Mouse (Mus musculus): ENCODE results near the gene B9d2.

DNA sequence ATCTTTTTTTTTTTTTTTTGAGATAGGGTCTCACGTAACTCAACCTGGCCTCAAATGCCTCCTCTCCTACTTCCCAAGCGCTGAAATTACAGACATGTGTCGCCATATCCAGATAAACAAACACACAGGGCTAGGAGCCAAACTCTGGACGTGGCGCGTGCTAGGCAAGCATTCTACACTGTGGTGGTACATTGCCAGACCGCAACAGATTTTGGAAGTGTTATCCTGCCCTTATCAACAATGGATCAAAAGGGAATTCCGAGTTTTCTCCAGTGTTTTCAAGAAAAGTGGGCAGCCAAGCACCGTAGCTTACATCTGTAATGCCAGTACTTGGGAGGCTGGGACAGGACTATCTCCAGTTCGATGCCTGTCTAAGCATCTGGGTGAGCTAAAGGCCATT lies 22.8 kb upstream of the B9d2 start:
- TF ChIP-seq EP300 (IDR thresholded peaks at IDR 0.05; ENCODE audit: low read depth) (no peak), CTCF (IDR thresholded peaks at IDR 0.05; ENCODE audit: low read depth) (no peak)

All from liver, postnatal 0 days (tissue).